Mouse (Mus musculus): ENCODE results near the gene Hspe1. TPM values are rescaled to one million over a fixed set of nuclear protein-coding genes. Genes with fewer than 3 reads are reported as not detected.
A peak's percentile ranks its signal among the peaks of the same experiment; 100 is the strongest.
"Not testable (repeated sequence)": the region's sequence is repeated elsewhere in the genome, so short reads cannot be mapped to it uniquely, and the experiment has no call there.

Hspe1 gene
- polyA plus RNA-seq, 1 experiment from 2014 or later = 968 TPM

GRCm38 (mm10) chr1:55053005-55053404 is 34.9 kb upstream of the Hspe1 start:
- Histone ChIP-seq H3K9ac (ENCODE audit: low read depth, low read length) (peak overlapping the region; percentile 73), H3K4me3 (ENCODE audit: low read depth, low read length) (peak overlapping the region; percentile 94), H3K4me1 (replicated peaks; ENCODE audit: control insufficient read depth, insufficient read depth, low read length) (peaks cover 8% of the 10 kb centered on the region; the same call in 1 of the 2 replicates), H3K9me3 (ENCODE audit: control insufficient read depth, low read length) (no peaks in the 10 kb centered on the region), H3K4me2 (peak overlapping the region; percentile 73), H3K27me3 (replicated peaks; ENCODE audit: control insufficient read depth, insufficient read depth, low read length) (no peaks in the 10 kb centered on the region), H3K27ac (ENCODE audit: low read depth, low read length) (peak overlapping the region; percentile 90), H3K36me3 (ENCODE audit: control insufficient read depth, insufficient read depth, low read length) (0 out of 2 replicates have a peak, but pooled peaks cover 4% of the 10 kb centered on the region)
- DNase-seq (ENCODE audit: low spot score) (no peak), ATAC-seq (replicated peaks; ENCODE audit: low FRiP score) (peak; percentile 77)
- WGBS = under 1% methylated on average over 41 of the region's 42 CpGs

GRCm38 (mm10) chr1:55053596-55053995 is 34.3 kb upstream of the Hspe1 start:
- H3K36me3 ChIP-seq (ENCODE audit: control insufficient read depth, insufficient read depth, low read length) = 0 out of 2 replicates have a peak, but pooled peaks cover 4% of the 10 kb centered on the region
- peaks cover 9% of the 10 kb centered on the region; the same call in 1 of the 2 replicates for H3K4me1 ChIP-seq (replicated peaks; ENCODE audit: control insufficient read depth, insufficient read depth, low read length)
- peak overlapping the region; percentile 94 for H3K4me3 ChIP-seq (ENCODE audit: low read depth, low read length)
- no peak for DNase-seq (ENCODE audit: low spot score)
- H3K27me3 ChIP-seq (replicated peaks; ENCODE audit: control insufficient read depth, insufficient read depth, low read length) = no peaks in the 10 kb centered on the region
- 66% methylated on average over 4 of the region's 4 CpGs for WGBS
- no peak for ATAC-seq (replicated peaks; ENCODE audit: low FRiP score)
- H3K4me2 ChIP-seq = peak overlapping the region; percentile 73
- H3K9ac ChIP-seq (ENCODE audit: low read depth, low read length) = peak overlapping the region; percentile 73
- H3K27ac ChIP-seq (ENCODE audit: low read depth, low read length) = peak overlapping the region; percentile 90; the same call in 1 of the 2 replicates
- no peaks in the 10 kb centered on the region for H3K9me3 ChIP-seq (ENCODE audit: control insufficient read depth, low read length)

GRCm38 (mm10) chr1:55055322-55056115 is 32.4 kb upstream of the Hspe1 start:
- H3K36me3 ChIP-seq (ENCODE audit: control insufficient read depth, insufficient read depth, low read length) = 0 out of 2 replicates have a peak, but pooled peaks cover 4% of the 10 kb centered on the region
- WGBS = 69% methylated on average over 5 of the region's 5 CpGs

GRCm38 (mm10) chr1:55058383-55058782 is 29.5 kb upstream of the Hspe1 start:
- not testable (repeated sequence) for H3K27ac ChIP-seq (ENCODE audit: low read depth, low read length); H3K9me3 ChIP-seq (ENCODE audit: control insufficient read depth, low read length); H3K4me2 ChIP-seq; ATAC-seq (replicated peaks; ENCODE audit: low FRiP score); H3K36me3 ChIP-seq (ENCODE audit: control insufficient read depth, insufficient read depth, low read length); H3K9ac ChIP-seq (ENCODE audit: low read depth, low read length); H3K4me3 ChIP-seq (ENCODE audit: low read depth, low read length); H3K27me3 ChIP-seq (replicated peaks; ENCODE audit: control insufficient read depth, insufficient read depth, low read length); DNase-seq (ENCODE audit: low spot score)
- H3K4me1 ChIP-seq (replicated peaks; ENCODE audit: control insufficient read depth, insufficient read depth, low read length) = peaks cover 12% of the 10 kb centered on the region
- 71% methylated on average over 2 of the region's 3 CpGs for WGBS

More at GRCm38 (mm10) chr1:55055322-55056115, 32.4 kb upstream of the Hspe1 start:
- no peak overlapping the region for H3K4me2 ChIP-seq
- no peaks in the 10 kb centered on the region for H3K27me3 ChIP-seq (replicated peaks; ENCODE audit: control insufficient read depth, insufficient read depth, low read length)
- DNase-seq (ENCODE audit: low spot score) = no peak
- H3K4me3 ChIP-seq (ENCODE audit: low read depth, low read length) = no peak overlapping the region
- peaks cover 10% of the 10 kb centered on the region for H3K4me1 ChIP-seq (replicated peaks; ENCODE audit: control insufficient read depth, insufficient read depth, low read length)
- no peak for ATAC-seq (replicated peaks; ENCODE audit: low FRiP score)
- no peaks in the 10 kb centered on the region for H3K9me3 ChIP-seq (ENCODE audit: control insufficient read depth, low read length)
- H3K9ac ChIP-seq (ENCODE audit: low read depth, low read length) = no peak overlapping the region
- H3K27ac ChIP-seq (ENCODE audit: low read depth, low read length) = no peak overlapping the region

GRCm38 (mm10) chr1:55061099-55061498 is 26.8 kb upstream of the Hspe1 start:
- DNase-seq (ENCODE audit: low spot score) (no peak), ATAC-seq (replicated peaks; ENCODE audit: low FRiP score) (no peak)
- Histone ChIP-seq H3K27ac (ENCODE audit: low read depth, low read length) (0 out of 2 replicates have a peak overlapping the region, but pooled peaks have one; percentile 13), H3K9me3 (ENCODE audit: control insufficient read depth, low read length) (no peaks in the 10 kb centered on the region), H3K9ac (ENCODE audit: low read depth, low read length) (no peak overlapping the region), H3K36me3 (ENCODE audit: control insufficient read depth, insufficient read depth, low read length) (peaks cover 12% of the 10 kb centered on the region), H3K27me3 (replicated peaks; ENCODE audit: control insufficient read depth, insufficient read depth, low read length) (no peaks in the 10 kb centered on the region), H3K4me2 (no peak overlapping the region), H3K4me3 (ENCODE audit: low read depth, low read length) (no peak overlapping the region), H3K4me1 (replicated peaks; ENCODE audit: control insufficient read depth, insufficient read depth, low read length) (peaks cover 8% of the 10 kb centered on the region; the same call in 1 of the 2 replicates)
- 69% methylated on average over 5 of the region's 5 CpGs for WGBS

- no peak for DNase-seq (ENCODE audit: low spot score)
- H3K4me3 ChIP-seq (ENCODE audit: low read depth, low read length) = no peak overlapping the region
Measured at GRCm38 (mm10) chr1:55061772-55062171, 26.2 kb upstream of the Hspe1 start.

GRCm38 (mm10) chr1:55072328-55072727 is 15.6 kb upstream of the Hspe1 start:
- H3K9me3 ChIP-seq (ENCODE audit: control insufficient read depth, low read length); DNase-seq (ENCODE audit: low spot score); H3K9ac ChIP-seq (ENCODE audit: low read depth, low read length); H3K27me3 ChIP-seq (replicated peaks; ENCODE audit: control insufficient read depth, insufficient read depth, low read length); ATAC-seq (replicated peaks; ENCODE audit: low FRiP score); H3K4me3 ChIP-seq (ENCODE audit: low read depth, low read length); H3K27ac ChIP-seq (ENCODE audit: low read depth, low read length); H3K4me2 ChIP-seq; H3K36me3 ChIP-seq (ENCODE audit: control insufficient read depth, insufficient read depth, low read length): not testable (repeated sequence)
- H3K4me1 ChIP-seq (replicated peaks; ENCODE audit: control insufficient read depth, insufficient read depth, low read length) = peaks cover 21% of the 10 kb centered on the region

More at GRCm38 (mm10) chr1:55061772-55062171, 26.2 kb upstream of the Hspe1 start:
- no peaks in the 10 kb centered on the region for H3K9me3 ChIP-seq (ENCODE audit: control insufficient read depth, low read length)
- no peak overlapping the region for H3K27ac ChIP-seq (ENCODE audit: low read depth, low read length)
- no peak overlapping the region for H3K9ac ChIP-seq (ENCODE audit: low read depth, low read length)
- H3K27me3 ChIP-seq (replicated peaks; ENCODE audit: control insufficient read depth, insufficient read depth, low read length) = no peaks in the 10 kb centered on the region
- no peak overlapping the region for H3K4me2 ChIP-seq
- H3K36me3 ChIP-seq (ENCODE audit: control insufficient read depth, insufficient read depth, low read length) = peaks cover 12% of the 10 kb centered on the region
- peaks cover 8% of the 10 kb centered on the region; the same call in 1 of the 2 replicates for H3K4me1 ChIP-seq (replicated peaks; ENCODE audit: control insufficient read depth, insufficient read depth, low read length)
- 81% methylated on average over 4 of the region's 4 CpGs for WGBS
- ATAC-seq (replicated peaks; ENCODE audit: low FRiP score) = peak; percentile 68

GRCm38 (mm10) chr1:55074757-55075156 is 13.2 kb upstream of the Hspe1 start:
- no peak for DNase-seq (ENCODE audit: low spot score)
- WGBS = 37% methylated on average over 2 of the region's 2 CpGs
- peak overlapping the region; percentile 79 for H3K27ac ChIP-seq (ENCODE audit: low read depth, low read length)

More at GRCm38 (mm10) chr1:55074757-55075156, 13.2 kb upstream of the Hspe1 start:
- Histone ChIP-seq H3K4me3 (ENCODE audit: low read depth, low read length) (no peak overlapping the region), H3K27me3 (replicated peaks; ENCODE audit: control insufficient read depth, insufficient read depth, low read length) (no peaks in the 10 kb centered on the region), H3K4me2 (no peak overlapping the region), H3K9ac (ENCODE audit: low read depth, low read length) (no peak overlapping the region), H3K4me1 (replicated peaks; ENCODE audit: control insufficient read depth, insufficient read depth, low read length) (peaks cover 24% of the 10 kb centered on the region), H3K9me3 (ENCODE audit: control insufficient read depth, low read length) (no peaks in the 10 kb centered on the region), H3K36me3 (ENCODE audit: control insufficient read depth, insufficient read depth, low read length) (peaks cover 15% of the 10 kb centered on the region; the same call in 1 of the 2 replicates)
- no peak for ATAC-seq (replicated peaks; ENCODE audit: low FRiP score)

Measured in liver, embryonic 11.5 days (tissue).